In genomic region chr11:59584539-59584938, GRCm38 (mm10) we compare ENCODE assay signal across 11 mouse cellular contexts. TPM values are rescaled to one million over a fixed set of nuclear protein-coding genes. Genes with fewer than 3 reads are reported as not detected.
A peak's percentile ranks its signal among the peaks of the same experiment; 100 is the strongest.
DNase-seq lines count a peak whose midpoint lies in the region; ATAC-seq and TF ChIP-seq lines count a peak whose summit lies in the region.
"Had no signal": no experiment of that assay in that cellular context is flagged by ENCODE, and none has a peak within 500 bp of the region (broad histone marks: within the 10 kb centered on the region; RNA-seq: fewer than 3 reads in every experiment).

No protein-coding gene starts in this region.

- no peaks in the 10 kb centered on the region for H3K27me3 ChIP-seq in heart, postnatal 0 days (ENCODE audit: control insufficient read depth, insufficient read depth, low read length)
- no peaks in the 10 kb centered on the region for H3K27me3 ChIP-seq in heart, adult 2 months (ENCODE audit: control insufficient read depth, insufficient read depth, low read length)
- H3K27me3 ChIP-seq: midbrain, embryonic 15.5 days had no signal

- no peak overlapping the region for H3K4me3 ChIP-seq in heart, postnatal 0 days (ENCODE audit: low read depth, low read length)
- H3K4me3 ChIP-seq in heart, adult 2 months, result no peak overlapping the region
- H3K4me3 ChIP-seq: midbrain, embryonic 15.5 days had no signal

- WGBS in heart, postnatal 0 days, result 19% methylated on average over 6 of the region's 6 CpGs
- WGBS in heart, adult 2 months, result 18% methylated on average over 6 of the region's 6 CpGs

- H3K36me3 ChIP-seq in heart, postnatal 0 days (replicated peaks; ENCODE audit: control insufficient read depth, insufficient read depth, low read length), result no peaks in the 10 kb centered on the region
- no peaks in the 10 kb centered on the region for H3K36me3 ChIP-seq in heart, adult 2 months (ENCODE audit: control insufficient read depth, insufficient read depth, low read length)
- H3K36me3 ChIP-seq: midbrain, embryonic 15.5 days had no signal

- no peaks in the 10 kb centered on the region for H3K9me3 ChIP-seq in heart, postnatal 0 days (replicated peaks; ENCODE audit: control insufficient read depth, low read length)
- H3K9me3 ChIP-seq: midbrain, embryonic 15.5 days had no signal

- TF ChIP-seq CTCF in heart, postnatal 0 days (IDR thresholded peaks at IDR 0.05; ENCODE audit: low read depth), result no peak
- TF ChIP-seq CTCF in heart, adult 2 months (IDR thresholded peaks at IDR 0.05), result no peak

- no peak overlapping the region for H3K27ac ChIP-seq in heart, postnatal 0 days (ENCODE audit: low read depth)
- H3K27ac ChIP-seq in heart, adult 2 months, result no peak overlapping the region
- H3K27ac ChIP-seq: midbrain, embryonic 15.5 days had no signal

- intact Hi-C loops in heart, adult 2 months (cut with DNase I), result no loop called here

- TF ChIP-seq POLR2A in heart, adult 2 months (IDR thresholded peaks at IDR 0.05; ENCODE audit: insufficient read depth, low read depth, low read length), result no peak

- no peak for ATAC-seq in heart, postnatal 0 days (ENCODE audit: insufficient read depth, low read depth)
- ATAC-seq in megakaryocyte-erythroid progenitor cell, adult 5-6 weeks (replicated peaks; ENCODE audit: low FRiP score, low TSS enrichment, poor library complexity, severe bottlenecking), result no peak
- ATAC-seq: midbrain, embryonic 15.5 days had no signal

- H3K4me1 ChIP-seq in heart, postnatal 0 days (ENCODE audit: control insufficient read depth, insufficient read depth), result no peaks in the 10 kb centered on the region
- H3K4me1 ChIP-seq in heart, adult 2 months (ENCODE audit: control insufficient read depth, insufficient read depth, low read length), result no peaks in the 10 kb centered on the region
- H3K4me1 ChIP-seq: midbrain, embryonic 15.5 days had no signal

- TF ChIP-seq EP300 in heart, postnatal 0 days (IDR thresholded peaks at IDR 0.05; ENCODE audit: low read depth), result no peak
- no peak for TF ChIP-seq EP300 in heart, adult 2 months (IDR thresholded peaks at IDR 0.05; ENCODE audit: insufficient read depth, low read depth, low read length)

- H3K79me2 ChIP-seq in heart, adult 2 months (replicated peaks; ENCODE audit: control insufficient read depth, insufficient read depth, low read length), result no peaks in the 10 kb centered on the region

- H3K9ac ChIP-seq in heart, postnatal 0 days (replicated peaks; ENCODE audit: low read depth, low read length), result no peak overlapping the region
- no peak overlapping the region for H3K9ac ChIP-seq in heart, adult 2 months (ENCODE audit: low read depth, low read length)
- H3K9ac ChIP-seq: midbrain, embryonic 15.5 days had no signal

- DNase-seq in heart, postnatal 0 days (ENCODE audit: low spot score), result peak; percentile 24
- DNase-seq in heart, adult 2 months, result no peak
- DNase-seq in ovary, postnatal 36 days (ENCODE audit: low spot score), result peak; percentile 32
- DNase-seq in ovary, postnatal 10 days (ENCODE audit: low spot score), result no peak
- peak; percentile 14 for DNase-seq in embryo, embryonic 9.5 days (ENCODE audit: extremely low spot score)
- peak; percentile 24 for DNase-seq in retina, postnatal 1 day
- no peak for DNase-seq in gastrocnemius, adult 8-10 months (ENCODE audit: low spot score in 2 of 2)

- H3K4me2 ChIP-seq in heart, postnatal 0 days (ENCODE audit: low read depth, low read length), result no peak overlapping the region
- H3K4me2 ChIP-seq: midbrain, embryonic 15.5 days had no signal

RNA-seq across cellular contexts. Expression of gene Olfr222, which starts 8.5 kb away (rescaled TPM):
- not detected in 2 replicates for total RNA-seq in heart, postnatal 0 days (2014; rRNA removed; ENCODE audit: low replicate concordance)
- polyA plus RNA-seq in heart, postnatal 0 days (2015; fragmentation: Nextera tagmentation; extraction: Ambion mirVana), result not detected in 2 replicates
- not detected for total RNA-seq in heart, adult 2 months (2021)
- not detected in 2 replicates for polyA plus RNA-seq in heart, adult 2 months (2012; rRNA removed)
- total RNA-seq in gastrocnemius, adult 8-10 months (2022), result not detected
- not detected in 2 replicates for total RNA-seq in megakaryocyte-erythroid progenitor cell, adult 5-6 weeks (2014; fragmentation: Nextera tagmentation)
- not detected in 2 replicates for total RNA-seq in megakaryocyte-erythroid progenitor cell, adult 5-6 weeks (2017)
- total RNA-seq: left cerebral cortex, adult 8-10 months had no signal
- polyA plus RNA-seq: heart, embryonic 16.5 days; midbrain, embryonic 15.5 days had no signal

RNA-seq across cellular contexts. Expression of gene Olfr223, which starts 8.6 kb away (rescaled TPM):
- not detected in 2 replicates for total RNA-seq in heart, postnatal 0 days (2014; rRNA removed; ENCODE audit: low replicate concordance)
- not detected in 2 replicates for polyA plus RNA-seq in heart, postnatal 0 days (2015; fragmentation: Nextera tagmentation; extraction: Ambion mirVana)
- not detected for total RNA-seq in heart, adult 2 months (2021)
- polyA plus RNA-seq in heart, adult 2 months (2012; rRNA removed), result not detected in 2 replicates
- not detected for total RNA-seq in gastrocnemius, adult 8-10 months (2022)
- total RNA-seq in megakaryocyte-erythroid progenitor cell, adult 5-6 weeks (2014; fragmentation: Nextera tagmentation), result not detected in 2 replicates
- total RNA-seq in megakaryocyte-erythroid progenitor cell, adult 5-6 weeks (2017), result not detected in 2 replicates
- total RNA-seq: left cerebral cortex, adult 8-10 months had no signal
- polyA plus RNA-seq: heart, embryonic 16.5 days; midbrain, embryonic 15.5 days had no signal

RNA-seq across cellular contexts. Expression of gene Nlrp3, which starts 43.2 kb away (rescaled TPM):
- total RNA-seq in heart, postnatal 0 days (2014; rRNA removed; ENCODE audit: low replicate concordance), result 0.11 and 0.15 TPM in 2 replicates
- 0.18 and 0.25 TPM in 2 replicates for polyA plus RNA-seq in heart, postnatal 0 days (2015; fragmentation: Nextera tagmentation; extraction: Ambion mirVana)
- under 1 TPM; 0.45 to 0.55 TPM for total RNA-seq in heart, adult 2 months (2021)
- 0.33 and 0.38 TPM in 2 replicates for polyA plus RNA-seq in heart, adult 2 months (2012; rRNA removed)
- under 1 TPM in 2 of 4 experiments, not detected in 2; 0.07 to 0.19 TPM for total RNA-seq in gastrocnemius, adult 8-10 months (2022)
- total RNA-seq in megakaryocyte-erythroid progenitor cell, adult 5-6 weeks (2014; fragmentation: Nextera tagmentation), result not detected in 2 replicates
- 0.30 TPM in 1 of 2 replicates, not detected in the other for total RNA-seq in megakaryocyte-erythroid progenitor cell, adult 5-6 weeks (2017)
- polyA plus RNA-seq: midbrain, embryonic 15.5 days had no signal

RNA-seq across cellular contexts. Expression of gene Zkscan17, which starts 58.0 kb away (rescaled TPM):
- 20.6 and 21.4 TPM in 2 replicates for total RNA-seq in heart, postnatal 0 days (2014; rRNA removed; ENCODE audit: low replicate concordance)
- polyA plus RNA-seq in heart, postnatal 0 days (2015; fragmentation: Nextera tagmentation; extraction: Ambion mirVana), result 8.7 and 10.1 TPM in 2 replicates
- 10 to 100 TPM; 11.7 to 14.8 TPM for total RNA-seq in heart, adult 2 months (2021)
- polyA plus RNA-seq in heart, adult 2 months (2012; rRNA removed), result 7.8 and 10.0 TPM in 2 replicates
- total RNA-seq in gastrocnemius, adult 8-10 months (2022), result 10 to 100 TPM; 16.0 to 18.5 (median 16.9) TPM
- 23.0 and 24.9 TPM in 2 replicates for total RNA-seq in megakaryocyte-erythroid progenitor cell, adult 5-6 weeks (2014; fragmentation: Nextera tagmentation)
- 10.4 and 17.5 TPM in 2 replicates for total RNA-seq in megakaryocyte-erythroid progenitor cell, adult 5-6 weeks (2017)

Comparison
In these comparisons a context has a peak if more than half of its experiments do, and no peak if none do; other contexts are left out.
1. DNase-seq: peak in heart, postnatal 0 days (single experiment), ovary, postnatal 36 days (single experiment), embryo, embryonic 9.5 days (single experiment) and retina, postnatal 1 day (single experiment); none in heart, adult 2 months (0 of 2), ovary, postnatal 10 days (single experiment) and gastrocnemius, adult 8-10 months (0 of 2).